Mouse (Mus musculus): ENCODE measurements at regions not wholly inside any gene's neighbourhood (a gene's known extent, or its start where the extent isn't known, plus 50 kb on each side); places are given as distances from the start of the nearest gene placed in this dataset.

DNA sequence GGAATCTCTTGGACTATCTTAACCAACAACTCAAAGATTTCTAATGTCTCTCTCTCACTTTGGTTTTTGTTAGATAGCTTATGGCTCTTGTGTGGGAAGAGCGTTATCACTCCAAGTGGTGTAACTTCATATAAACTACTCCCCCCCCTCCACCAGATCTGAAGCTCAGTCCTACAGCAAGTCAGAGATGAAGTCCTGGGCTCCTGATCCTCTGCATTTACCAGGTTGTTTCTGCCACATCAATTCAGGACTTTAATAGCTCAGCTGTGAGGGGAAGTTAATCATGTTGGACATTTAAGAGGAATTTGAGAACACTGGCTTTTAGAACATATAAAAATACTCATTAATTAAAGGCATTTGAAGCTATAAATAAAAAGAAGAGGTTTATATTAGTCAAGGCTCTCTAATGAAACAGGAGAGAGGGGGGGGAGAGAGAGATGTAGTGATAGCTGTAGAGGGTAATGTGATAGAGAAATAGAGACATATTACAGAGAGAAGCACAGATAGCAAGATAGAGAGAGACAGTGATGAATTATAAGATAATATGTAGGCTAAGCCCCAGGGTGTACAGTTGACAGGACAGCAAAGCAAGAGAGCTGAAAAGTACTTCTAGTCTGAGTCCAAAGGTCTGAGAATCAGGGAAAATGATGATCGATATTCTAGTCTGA lies 166.7 kb downstream of the Calcrl start:
- TF ChIP-seq JUND (IDR thresholded peaks at IDR 0.05; ENCODE audit: low read depth, low read length) (no peak), MXI1 (IDR thresholded peaks at IDR 0.05; ENCODE audit: low read depth, low read length) (no peak), ELF1 (IDR thresholded peaks at IDR 0.05; ENCODE audit: low read depth, low read length) (no peak), ZKSCAN1 (IDR thresholded peaks at IDR 0.05; ENCODE audit: low read depth, low read length) (no peak), EP300 (IDR thresholded peaks at IDR 0.05; ENCODE audit: low read depth in 1 of 2, low read length in 2 of 2) (no peak), E2F4 (IDR thresholded peaks at IDR 0.05; ENCODE audit: borderline replicate concordance, low read depth, low read length) (no peak), USF1 (IDR thresholded peaks at IDR 0.05; ENCODE audit: low read depth, low read length) (no peak), CHD2 (IDR thresholded peaks at IDR 0.05; ENCODE audit: low read length) (no peak), USF2 (IDR thresholded peaks at IDR 0.05; ENCODE audit: borderline replicate concordance in 1 of 2, insufficient read depth in 1 of 2, low read depth in 1 of 2, low read length in 2 of 2) (no peak), CTCF (IDR thresholded peaks at IDR 0.05 in 2 of 3, conservative IDR thresholded peaks at IDR 0.05 in 1 of 3; ENCODE audit: control insufficient read depth in 1 of 3, insufficient read depth in 1 of 3, low read depth in 2 of 3, low read length in 3 of 3, poor library complexity in 1 of 3, severe bottlenecking in 1 of 3) (no peak), BHLHE40 (IDR thresholded peaks at IDR 0.05; ENCODE audit: borderline replicate concordance, low read depth, low read length) (no peak), RAD21 (IDR thresholded peaks at IDR 0.05; ENCODE audit: low read depth, low read length) (no peak), POLR2A (IDR thresholded peaks at IDR 0.05; ENCODE audit: control insufficient read depth in 1 of 2, insufficient read depth in 1 of 2, low read depth in 1 of 2, low read length in 2 of 2, poor library complexity in 1 of 2) (no peak)

Data from MEL (cell line).